Mouse (Mus musculus) right cerebral cortex, postnatal 14 days (tissue): ENCODE measurements around the gene Osbpl6.

Experiments used
- DNase-seq: peaks from one replicate; pipeline ENCODE4 v3.0.0; 2022

Gene Osbpl6

GRCm38 (mm10) chr2:76406151-76406936, at the start of gene Osbpl6:
Gene Osbpl6 (plus strand): TSS chr2:76406508.
- DNase-seq, result peak; percentile 74

GRCm38 (mm10) chr2:76360226-76360625, 46.1 kb upstream of the Osbpl6 start, which contains the start of gene Cyct:
Gene Cyct (minus strand): TSS chr2:76360450.
- no peak for DNase-seq

DNA sequence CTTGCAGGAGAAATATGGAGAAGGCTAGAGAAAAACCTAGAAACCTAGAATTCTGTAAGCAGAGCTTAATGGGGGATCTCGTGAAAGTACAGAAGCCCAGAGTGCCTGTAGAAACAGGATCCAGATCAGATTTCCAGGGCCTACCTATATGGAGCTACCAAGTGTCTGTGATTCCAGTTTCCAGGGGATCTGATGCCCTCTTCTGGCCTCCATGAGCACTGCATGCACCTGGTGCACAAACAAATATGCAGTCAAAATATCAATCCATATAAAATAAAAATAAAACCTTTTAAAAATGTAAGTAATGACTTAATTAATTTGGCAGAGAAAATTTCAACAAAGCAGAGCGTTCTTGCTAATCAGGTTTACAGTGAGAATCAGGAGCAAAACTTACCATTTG, 44.2 kb upstream of the Osbpl6 start:
- DNase-seq, result peak; percentile 40

- no peak for DNase-seq
Measured at GRCm38 (mm10) chr2:76365811-76366210, 40.5 kb upstream of the Osbpl6 start.

DNA sequence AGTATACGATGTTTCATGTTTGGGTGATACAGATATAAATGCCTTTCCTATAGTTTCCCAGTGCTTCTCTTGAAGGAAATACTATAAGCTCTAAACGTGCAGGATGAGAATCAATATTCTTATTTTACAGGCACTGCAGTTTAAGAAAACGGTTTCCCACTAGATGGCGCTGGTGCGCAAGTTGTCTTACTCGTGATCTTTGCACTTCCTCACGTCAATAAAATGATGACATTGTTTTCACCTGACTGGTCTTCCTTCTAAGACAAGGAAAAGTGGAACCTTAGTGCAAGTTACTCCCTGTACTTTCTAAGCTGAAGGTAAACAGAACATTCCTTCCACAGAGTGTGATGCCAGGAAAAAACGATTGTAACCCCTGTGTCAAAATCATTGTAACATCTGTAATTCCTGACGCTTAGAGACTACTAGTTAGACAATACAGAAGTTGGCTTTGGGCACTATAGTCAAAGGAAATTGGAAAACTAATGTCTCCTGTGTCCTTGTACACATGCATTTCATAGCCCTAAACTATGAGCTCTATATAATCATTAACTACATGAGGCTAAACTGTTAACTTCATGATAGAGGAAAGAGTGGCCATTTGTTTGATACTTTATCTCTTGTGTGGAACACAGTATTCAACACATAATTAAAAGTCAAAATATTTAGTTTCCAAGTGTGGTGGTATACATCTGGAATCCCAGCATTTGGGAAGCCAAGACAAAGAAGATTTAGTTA, 39.0 kb upstream of the Osbpl6 start:
- peak; percentile 86 for DNase-seq

GRCm38 (mm10) chr2:76368861-76369660, 37.2 kb upstream of the Osbpl6 start:
- no peak for DNase-seq

DNA sequence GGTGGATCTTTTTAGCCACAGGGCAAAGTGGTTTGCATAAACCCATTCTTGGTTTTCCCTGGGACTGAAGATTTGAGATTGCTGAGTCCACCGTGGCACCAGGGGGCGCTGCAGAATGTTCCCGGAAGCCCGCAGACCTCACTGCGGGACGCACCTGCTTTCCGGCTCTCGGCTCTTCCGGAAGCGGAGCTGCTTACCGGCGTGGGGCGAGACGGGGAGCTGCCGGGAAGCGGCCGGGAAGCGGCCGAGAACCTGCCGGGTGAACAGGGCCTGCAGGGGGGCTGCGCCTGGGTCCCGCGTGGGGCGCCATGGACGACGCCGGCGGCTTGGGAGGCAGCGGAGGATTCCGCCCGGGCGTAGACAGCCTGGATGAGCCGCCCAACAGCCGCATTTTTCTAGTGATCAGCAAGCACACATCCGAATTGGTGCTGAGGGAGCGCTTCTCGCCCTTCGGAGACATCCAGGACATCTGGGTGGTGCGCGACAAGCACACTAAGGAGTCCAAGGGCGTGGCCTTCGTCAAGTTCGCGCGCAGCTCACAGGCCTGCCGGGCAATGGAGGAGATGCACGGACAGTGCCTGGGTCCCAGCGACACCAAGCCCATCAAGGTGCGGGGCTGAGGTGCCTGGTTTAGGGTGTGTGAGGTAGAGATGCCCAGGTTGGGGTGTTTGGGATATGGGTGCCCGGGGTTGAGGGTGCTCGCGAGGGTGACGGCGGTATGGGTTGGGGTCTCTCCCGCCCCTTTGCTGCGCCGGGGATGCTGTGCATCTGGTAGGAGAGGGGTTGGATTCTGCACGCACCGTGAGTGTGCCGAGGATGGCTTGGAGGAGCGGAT, 36.3 kb upstream of the Osbpl6 start, which contains the start of gene Rbm45:
Rbm45 (plus strand) TSS at position 164 of the 835 bp plus-strand sequence.
- peak; percentile 94 for DNase-seq

GRCm38 (mm10) chr2:76370656-76370922, 35.7 kb upstream of the Osbpl6 start:
- DNase-seq, result no peak

DNA sequence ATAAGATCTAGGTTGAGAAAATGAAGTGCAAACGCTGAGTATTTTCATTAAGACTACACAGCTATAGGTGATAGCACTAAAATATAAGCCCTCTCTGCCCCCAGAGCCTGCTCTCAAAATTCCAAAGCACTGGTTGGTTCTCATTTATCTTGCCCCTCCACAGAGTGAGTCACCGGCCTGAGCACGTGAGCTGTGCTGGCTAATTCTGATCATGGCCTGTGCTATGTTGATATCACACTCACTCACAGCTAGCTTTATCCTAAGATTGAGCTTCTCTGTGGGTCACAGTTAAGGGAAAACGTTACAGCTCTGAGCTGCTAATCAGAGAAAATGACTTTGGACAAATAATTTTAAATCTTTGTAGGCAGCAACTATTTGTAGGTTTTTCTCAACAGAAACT, 34.1 kb upstream of the Osbpl6 start:
- no peak for DNase-seq

DNA sequence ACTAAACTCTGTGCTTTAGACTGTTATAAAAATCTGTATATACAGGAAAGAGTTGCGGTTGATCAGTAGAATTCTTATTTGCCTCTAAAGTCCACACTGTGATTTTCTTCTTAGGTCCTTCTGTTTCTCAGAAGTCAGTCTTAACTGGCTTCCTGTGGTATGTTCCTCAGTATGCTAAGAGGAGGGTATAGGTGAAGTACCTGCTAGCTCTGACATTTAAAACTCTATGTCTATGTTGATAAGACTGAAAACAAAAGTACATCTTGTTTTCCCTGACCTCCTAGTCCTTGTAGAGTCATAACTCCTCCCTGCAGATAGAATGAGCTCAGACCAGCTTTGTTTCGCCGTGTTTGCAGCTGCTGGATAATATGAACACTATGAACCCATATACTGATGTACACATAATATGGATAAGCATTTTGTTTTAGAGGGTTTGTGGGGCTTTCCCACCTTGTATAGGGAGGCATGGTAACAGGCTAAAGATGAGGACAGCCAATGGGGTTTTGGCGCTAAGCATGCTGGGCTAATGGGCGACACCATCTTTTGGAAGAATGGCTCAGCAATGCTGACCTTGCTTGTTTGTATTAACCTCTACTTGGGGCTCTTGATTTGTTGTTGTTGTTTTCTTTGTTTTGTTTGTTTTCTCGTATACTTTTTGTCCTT, 31.6 kb upstream of the Osbpl6 start:
- DNase-seq, result no peak

DNA sequence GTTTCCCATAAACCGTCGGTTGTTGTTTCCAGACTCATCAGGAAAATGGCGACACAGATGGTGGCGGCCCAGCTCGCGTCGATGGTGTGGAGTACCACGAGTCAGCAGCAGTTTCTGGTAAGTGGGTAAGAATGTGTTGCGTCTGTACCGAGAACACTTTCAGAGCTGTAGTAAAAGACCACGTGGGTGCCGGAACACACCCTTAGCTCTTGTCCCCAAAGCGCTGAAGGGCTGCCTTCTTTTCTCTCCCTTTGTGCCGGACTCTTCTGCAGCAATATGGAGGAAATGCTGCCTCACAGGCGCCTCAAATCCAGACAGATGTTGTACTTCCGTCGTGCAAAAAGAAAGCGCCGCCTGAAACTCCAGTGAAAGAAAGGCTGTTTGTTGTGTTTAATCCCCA, 27.7 kb upstream of the Osbpl6 start:
- no peak for DNase-seq

GRCm38 (mm10) chr2:76386531-76386930, 19.8 kb upstream of the Osbpl6 start:
- DNase-seq, result no peak

DNA sequence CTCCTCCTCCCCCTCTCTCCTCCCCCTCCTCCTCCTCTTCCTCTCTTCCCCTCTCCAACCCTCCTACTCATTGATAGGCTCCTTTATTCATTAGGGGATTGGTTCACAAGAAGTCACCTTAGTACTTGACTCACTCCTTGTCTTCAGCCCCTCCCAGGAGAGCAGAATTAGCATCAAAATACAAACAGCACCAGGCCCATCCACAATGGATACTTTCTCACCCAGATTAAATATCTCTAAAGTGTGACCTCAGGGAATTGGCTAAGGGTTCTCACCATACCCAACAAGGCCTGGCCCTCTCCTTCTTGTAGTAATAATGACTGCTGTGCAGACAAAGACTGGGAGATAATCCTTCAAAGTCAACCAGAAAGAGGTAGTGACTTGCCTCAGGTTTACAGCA, 6.1 kb upstream of the Osbpl6 start:
- no peak for DNase-seq

- DNase-seq, result peak; percentile 34
Measured at GRCm38 (mm10) chr2:76405596-76406150, 635 bp upstream of the Osbpl6 start.

DNA sequence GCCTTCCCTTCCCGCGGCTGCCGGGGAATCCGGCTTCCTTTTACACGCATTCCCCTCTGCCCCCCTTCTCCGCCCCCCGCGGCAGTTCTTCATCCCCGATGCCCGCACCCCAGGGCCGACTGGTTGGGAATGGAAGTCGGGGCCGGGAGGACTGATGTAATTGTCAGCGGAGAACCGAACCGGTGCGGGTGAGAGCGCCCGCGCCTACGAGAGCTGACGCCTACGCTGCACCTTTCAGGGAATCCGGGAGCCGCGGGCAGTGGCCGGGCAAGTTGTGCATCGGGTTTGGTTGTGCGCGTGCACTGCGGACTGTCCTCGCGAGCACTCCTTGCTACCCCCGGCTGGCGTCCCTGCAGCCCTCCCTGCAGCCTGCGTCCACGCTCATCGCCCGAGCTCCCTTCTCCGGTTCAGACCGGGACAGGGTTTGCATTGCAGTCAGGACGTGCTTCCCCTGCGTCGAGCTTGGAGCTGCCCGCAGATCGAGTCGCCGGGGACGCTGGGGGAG, 681 bp downstream of the Osbpl6 start:
- peak; percentile 65 for DNase-seq

DNA sequence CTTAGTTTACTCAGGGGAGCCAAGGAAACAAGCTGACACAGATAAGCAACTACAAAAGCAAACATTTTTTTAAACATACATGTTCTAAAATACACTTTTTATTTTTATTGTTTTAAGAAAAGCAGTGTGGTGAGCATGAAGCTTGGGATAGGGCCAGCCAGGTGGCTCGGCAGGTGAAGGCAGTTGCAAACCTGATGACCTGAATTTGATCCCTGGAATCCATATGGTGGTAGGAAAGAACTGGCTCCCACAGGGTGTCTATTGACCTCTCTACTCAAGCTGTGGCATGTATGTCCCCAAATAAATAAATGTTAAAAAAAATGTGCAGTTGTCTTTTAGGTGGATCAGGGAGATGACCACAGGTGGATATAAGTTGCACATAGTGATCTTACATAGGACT, 3.2 kb downstream of the Osbpl6 start:
- DNase-seq, result no peak

- no peak for DNase-seq
Measured at GRCm38 (mm10) chr2:76409986-76410385, 3.7 kb downstream of the Osbpl6 start.

GRCm38 (mm10) chr2:76412924-76413323, 6.6 kb downstream of the Osbpl6 start:
- DNase-seq, result no peak

GRCm38 (mm10) chr2:76417446-76418141, 11.3 kb downstream of the Osbpl6 start:
- DNase-seq, result no peak

- no peak for DNase-seq
Measured at GRCm38 (mm10) chr2:76418142-76418518, 11.8 kb downstream of the Osbpl6 start.

DNA sequence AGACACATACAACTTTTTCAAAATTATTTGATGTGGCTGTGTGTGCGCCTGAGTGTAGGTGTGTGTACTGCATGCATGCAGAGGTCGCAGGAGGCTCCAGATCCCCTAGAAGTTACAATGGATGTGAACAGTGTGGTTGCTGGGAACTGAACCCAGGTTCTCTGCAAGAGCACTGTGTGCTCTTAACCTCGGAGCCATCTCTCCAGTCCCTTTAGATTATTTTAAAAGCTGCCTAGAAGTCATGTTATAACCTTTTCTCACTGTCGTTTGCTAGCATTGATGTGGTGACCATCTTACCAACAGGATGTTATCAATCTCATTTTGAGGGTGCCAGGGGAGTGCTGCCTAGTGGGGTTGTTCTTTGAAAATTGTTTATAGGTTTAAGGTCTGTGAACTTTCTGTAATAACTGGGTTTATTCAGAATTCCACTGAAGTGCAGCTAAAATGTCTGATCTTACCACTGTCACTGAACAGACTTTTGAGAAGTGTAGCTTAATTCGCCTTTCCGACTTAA, 15.2 kb downstream of the Osbpl6 start:
- no peak for DNase-seq
